Mouse (Mus musculus) hindbrain, embryonic 11.5 days (tissue): ENCODE measurements at regions not wholly inside any gene's neighbourhood (a gene's known extent, or its start where the extent isn't known, plus 50 kb on each side); places are given as distances from the start of the nearest gene placed in this dataset.
"Not testable (repeated sequence)": the region's sequence is repeated elsewhere in the genome, so short reads cannot be mapped to it uniquely, and the experiment has no call there.

Experiments
- ATAC-seq: fragments of 200-750 bp; cut with Nextera tagmentation; 2 replicates; pipeline ENCODE4 v1.8.0; 2017; ENCODE audit warnings: mild to moderate bottlenecking, moderate TSS enrichment, moderate library complexity; ENCODE audit not compliant: low FRiP score
- DNase-seq: peaks from one replicate; pipeline ENCODE4 v3.0.0-alpha.2; 2015; ENCODE audit warnings: low spot score
- H3K27ac ChIP-seq: fragments of 300-500 bp; sonication (generic); 2 replicates; pipeline ENCODE4 v1.5.1; 2014; ENCODE audit warnings: mild to moderate bottlenecking, low read depth, low read length
- H3K27me3 ChIP-seq: fragments of 300-500 bp; sonication (generic); 2 replicates; pipeline ENCODE4 v1.6.1; 2014; ENCODE audit warnings: mild to moderate bottlenecking, low read length, moderate library complexity, mixed read lengths; ENCODE audit not compliant: control insufficient read depth, insufficient read depth
- H3K36me3 ChIP-seq: fragments of 300-500 bp; sonication (generic); 2 replicates; pipeline ENCODE4 v1.6.1; 2014; ENCODE audit warnings: mild to moderate bottlenecking, low read length, moderate library complexity, mixed read lengths; ENCODE audit not compliant: control insufficient read depth, insufficient read depth
- H3K4me1 ChIP-seq: fragments of 300-500 bp; sonication (generic); replicated peaks from 2 replicates; pipeline ENCODE4 v1.6.1; 2014; ENCODE audit warnings: low read length, mixed read lengths; ENCODE audit not compliant: control insufficient read depth, insufficient read depth
- H3K4me2 ChIP-seq: fragments of 300-500 bp; sonication (generic); replicated peaks from 2 replicates; pipeline ENCODE4 v1.6.1; 2014; ENCODE audit warnings: mild to moderate bottlenecking, low read depth, low read length
- H3K4me3 ChIP-seq: fragments of 300-500 bp; sonication (generic); 2 replicates; pipeline ENCODE4 v1.5.1; 2014; ENCODE audit warnings: low read depth, low read length
- H3K9ac ChIP-seq: fragments of 300-500 bp; sonication (generic); 2 replicates; pipeline ENCODE4 v1.6.1; 2014; ENCODE audit warnings: low read depth, low read length
- H3K9me3 ChIP-seq: fragments of 300-500 bp; sonication (generic); 2 replicates; pipeline ENCODE4 v1.6.1; 2016; ENCODE audit warnings: low read length; ENCODE audit not compliant: control insufficient read depth
- WGBS: fragments of 180-500 bp; shearing (Covaris S2); extraction: QIAGEN DNeasy Blood & Tissue Kit; methylation state at CpG from one replicate; pipeline ENCODE4 v1.1.7; 2014; 5-methylcytosine and 5-hydroxymethylcytosine counted together

- H3K4me1 ChIP-seq, ATAC-seq, H3K27ac ChIP-seq, H3K4me3 ChIP-seq, H3K36me3 ChIP-seq, H3K9ac ChIP-seq, H3K4me2 ChIP-seq, H3K9me3 ChIP-seq, DNase-seq, H3K27me3 ChIP-seq: not testable (repeated sequence)
- 88% methylated on average over 3 of the region's 3 CpGs for WGBS
Observed at GRCm38 (mm10) chr12:71535831-71536230, 226.1 kb downstream of the Dact1 start.

GRCm38 (mm10) chr12:71538691-71539090 is 229.0 kb downstream of the Dact1 start:
- 87% methylated on average over 7 of the region's 7 CpGs for WGBS
- no peak for ATAC-seq

GRCm38 (mm10) chr12:71540279-71540678 is 230.6 kb downstream of the Dact1 start:
- WGBS = 77% methylated on average over 11 of the region's 11 CpGs
- no peak for DNase-seq
- H3K9me3 ChIP-seq = no peaks in the 10 kb centered on the region

More at GRCm38 (mm10) chr12:71538691-71539090, 229.0 kb downstream of the Dact1 start:
- H3K4me3 ChIP-seq = no peak overlapping the region
- H3K27ac ChIP-seq = no peak overlapping the region
- DNase-seq = no peak
- H3K27me3 ChIP-seq = no peaks in the 10 kb centered on the region
- no peaks in the 10 kb centered on the region for H3K9me3 ChIP-seq
- H3K36me3 ChIP-seq = no peaks in the 10 kb centered on the region
- H3K4me2 ChIP-seq = no peak overlapping the region
- no peak overlapping the region for H3K9ac ChIP-seq
- H3K4me1 ChIP-seq = peaks cover 2% of the 10 kb centered on the region; the same call in 1 of the 2 replicates

GRCm38 (mm10) chr12:71541961-71542360 is 232.3 kb downstream of the Dact1 start:
- no peak overlapping the region for H3K9ac ChIP-seq
- ATAC-seq (no peak), DNase-seq (no peak)
- 82% methylated on average over 2 of the region's 2 CpGs for WGBS
- no peaks in the 10 kb centered on the region for H3K36me3 ChIP-seq
- no peaks in the 10 kb centered on the region for H3K9me3 ChIP-seq
- H3K4me2 ChIP-seq = no peak overlapping the region
- peaks cover 3% of the 10 kb centered on the region; the same call in 1 of the 2 replicates for H3K4me1 ChIP-seq
- no peak overlapping the region for H3K27ac ChIP-seq
- no peak overlapping the region for H3K4me3 ChIP-seq
- no peaks in the 10 kb centered on the region for H3K27me3 ChIP-seq

More at GRCm38 (mm10) chr12:71540279-71540678, 230.6 kb downstream of the Dact1 start:
- no peak overlapping the region for H3K9ac ChIP-seq
- H3K27me3 ChIP-seq = no peaks in the 10 kb centered on the region
- no peak overlapping the region for H3K27ac ChIP-seq
- H3K36me3 ChIP-seq = no peaks in the 10 kb centered on the region
- no peak for ATAC-seq
- no peak overlapping the region for H3K4me2 ChIP-seq
- H3K4me1 ChIP-seq = peaks cover 3% of the 10 kb centered on the region; the same call in 1 of the 2 replicates
- H3K4me3 ChIP-seq = no peak overlapping the region

GRCm38 (mm10) chr12:71543571-71544119 is 234.0 kb downstream of the Dact1 start:
- Histone ChIP-seq H3K27ac (no peak overlapping the region), H3K9me3 (no peaks in the 10 kb centered on the region)

GRCm38 (mm10) chr12:71544401-71545159 is 234.9 kb downstream of the Dact1 start:
- H3K9me3 ChIP-seq = no peaks in the 10 kb centered on the region
- DNase-seq (no peak), ATAC-seq (no peak)
- no peaks in the 10 kb centered on the region for H3K27me3 ChIP-seq
- WGBS = 70% methylated on average over 8 of the region's 8 CpGs
- peaks cover 3% of the 10 kb centered on the region; the same call in 1 of the 2 replicates for H3K4me1 ChIP-seq
- H3K4me2 ChIP-seq = no peak overlapping the region
- no peak overlapping the region for H3K9ac ChIP-seq
- H3K4me3 ChIP-seq = no peak overlapping the region
- H3K36me3 ChIP-seq = no peaks in the 10 kb centered on the region
- no peak overlapping the region for H3K27ac ChIP-seq

More at GRCm38 (mm10) chr12:71543571-71544119, 234.0 kb downstream of the Dact1 start:
- 71% methylated on average over 7 of the region's 7 CpGs for WGBS
- DNase-seq = no peak
- no peak overlapping the region for H3K4me3 ChIP-seq
- ATAC-seq = no peak
- H3K4me1 ChIP-seq = peaks cover 3% of the 10 kb centered on the region; the same call in 1 of the 2 replicates
- no peak overlapping the region for H3K9ac ChIP-seq
- no peaks in the 10 kb centered on the region for H3K36me3 ChIP-seq
- no peak overlapping the region for H3K4me2 ChIP-seq
- H3K27me3 ChIP-seq = no peaks in the 10 kb centered on the region

GRCm38 (mm10) chr12:71546523-71547265 is 237.0 kb downstream of the Dact1 start:
- WGBS = 91% methylated on average over 9 of the region's 9 CpGs
- no peaks in the 10 kb centered on the region for H3K9me3 ChIP-seq
- H3K27me3 ChIP-seq = no peaks in the 10 kb centered on the region
- H3K4me3 ChIP-seq = no peak overlapping the region
- H3K4me2 ChIP-seq = no peak overlapping the region
- no peaks in the 10 kb centered on the region for H3K36me3 ChIP-seq
- no peak for DNase-seq
- ATAC-seq = no peak
- H3K27ac ChIP-seq = no peak overlapping the region
- no peak overlapping the region for H3K9ac ChIP-seq
- H3K4me1 ChIP-seq = peaks cover 3% of the 10 kb centered on the region; the same call in 1 of the 2 replicates

GRCm38 (mm10) chr12:71549336-71549735 is 239.7 kb downstream of the Dact1 start:
- 78% methylated on average over 6 of the region's 6 CpGs for WGBS
- H3K9ac ChIP-seq = no peak overlapping the region
- H3K27ac ChIP-seq = no peak overlapping the region
- no peaks in the 10 kb centered on the region for H3K27me3 ChIP-seq
- no peak for DNase-seq
- no peaks in the 10 kb centered on the region for H3K9me3 ChIP-seq
- H3K36me3 ChIP-seq = no peaks in the 10 kb centered on the region
- no peaks in the 10 kb centered on the region for H3K4me1 ChIP-seq
- no peak overlapping the region for H3K4me2 ChIP-seq
- H3K4me3 ChIP-seq = no peak overlapping the region
- no peak for ATAC-seq
